Mouse (Mus musculus) brain, embryonic 14.5 days (tissue): ENCODE data around the gene Dlgap1. TPM values are rescaled to one million over a fixed set of nuclear protein-coding genes. Genes with fewer than 3 reads are reported as not detected.
A peak's percentile ranks its signal among the peaks of the same experiment; 100 is the strongest.

Source experiments
- DNase-seq: peaks from one replicate; pipeline ENCODE4 v3.0.0-alpha.2; 2011; ENCODE audit warnings: low read depth
- CTCF ChIP-seq: fragments of 200-500 bp; IDR thresholded peaks from 2 replicates; pipeline ENCODE4 v1.5.1; 2012; ENCODE audit warnings: inconsistent platforms, mild to moderate bottlenecking, moderate library complexity, borderline replicate concordance; ENCODE audit not compliant: insufficient read depth, insufficient read length; ENCODE audit errors: extremely low read depth
- POLR2A ChIP-seq: fragments of 200-500 bp; IDR thresholded peaks from 2 replicates; pipeline ENCODE4 v1.6.1; 2012; ENCODE audit warnings: mild to moderate bottlenecking, inconsistent platforms, borderline replicate concordance; ENCODE audit not compliant: poor library complexity, insufficient read depth, insufficient read length, severe bottlenecking; ENCODE audit errors: extremely low read depth
- polyA plus RNA-seq: library from polyadenylated mRNA; depleted of rRNA; stranded (reverse); fragments of >200 nt; gene quantifications from 2 replicates; pipeline ENCODE4 v1.2.3, GENCODE M21; 2012

The Dlgap1 gene
- polyA plus RNA-seq, 1 experiment = 25.4 TPM

GRCm38 (mm10) chr17:70753444-70754032 is 784.7 kb downstream of the Dlgap1 start:
- TF ChIP-seq CTCF (no peak), POLR2A (no peak)
- DNase-seq = no peak

- DNase-seq = no peak
- no peak for TF ChIP-seq POLR2A
- no peak for TF ChIP-seq CTCF
These were observed 785.2 kb downstream of the Dlgap1 start for GRCm38 (mm10) chr17:70754041-70754440.

- no peak for DNase-seq
- no peak for TF ChIP-seq CTCF
- no peak for TF ChIP-seq POLR2A
These were observed 785.8 kb downstream of the Dlgap1 start for GRCm38 (mm10) chr17:70754638-70755037.

- TF ChIP-seq POLR2A = no peak
- TF ChIP-seq CTCF = peak; percentile 95
- DNase-seq = peak; percentile 89
These were observed 786.3 kb downstream of the Dlgap1 start for GRCm38 (mm10) chr17:70755039-70755668.

- peak; percentile 64 for DNase-seq
- TF ChIP-seq POLR2A = no peak
- TF ChIP-seq CTCF = no peak
These were observed 786.9 kb downstream of the Dlgap1 start for GRCm38 (mm10) chr17:70755669-70756263.

GRCm38 (mm10) chr17:70762001-70762400 is 793.1 kb downstream of the Dlgap1 start:
- no peak for DNase-seq
- TF ChIP-seq POLR2A (no peak), CTCF (no peak)

- DNase-seq = no peak
These were observed 793.8 kb downstream of the Dlgap1 start for GRCm38 (mm10) chr17:70762634-70763033.

GRCm38 (mm10) chr17:70765337-70765736 is 796.5 kb downstream of the Dlgap1 start:
- no peak for DNase-seq
- TF ChIP-seq CTCF = no peak
- no peak for TF ChIP-seq POLR2A

More at GRCm38 (mm10) chr17:70762634-70763033, 793.8 kb downstream of the Dlgap1 start:
- no peak for TF ChIP-seq POLR2A
- TF ChIP-seq CTCF = no peak

DNA sequence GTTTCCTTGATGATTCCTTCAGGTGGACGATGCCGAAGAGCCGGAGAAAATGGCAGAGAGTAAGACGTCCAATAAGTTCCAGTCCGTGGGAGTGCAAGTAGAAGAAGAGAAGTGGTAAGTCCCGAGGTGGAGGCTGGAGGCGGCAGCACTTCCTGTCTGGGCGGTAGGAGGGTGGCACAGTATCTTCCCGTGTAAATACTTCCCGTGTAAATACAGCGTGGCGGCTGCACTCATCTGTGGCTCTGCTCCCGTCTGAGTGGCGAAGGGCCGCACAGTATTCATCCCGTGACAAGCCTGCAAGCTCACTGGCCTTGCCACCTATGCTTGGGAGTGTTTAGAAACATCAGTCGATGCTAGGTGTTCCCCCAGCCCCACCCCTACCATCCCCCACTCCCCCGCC is 797.1 kb downstream of the Dlgap1 start:
- no peak for TF ChIP-seq POLR2A
- no peak for TF ChIP-seq CTCF
- DNase-seq = no peak

DNA sequence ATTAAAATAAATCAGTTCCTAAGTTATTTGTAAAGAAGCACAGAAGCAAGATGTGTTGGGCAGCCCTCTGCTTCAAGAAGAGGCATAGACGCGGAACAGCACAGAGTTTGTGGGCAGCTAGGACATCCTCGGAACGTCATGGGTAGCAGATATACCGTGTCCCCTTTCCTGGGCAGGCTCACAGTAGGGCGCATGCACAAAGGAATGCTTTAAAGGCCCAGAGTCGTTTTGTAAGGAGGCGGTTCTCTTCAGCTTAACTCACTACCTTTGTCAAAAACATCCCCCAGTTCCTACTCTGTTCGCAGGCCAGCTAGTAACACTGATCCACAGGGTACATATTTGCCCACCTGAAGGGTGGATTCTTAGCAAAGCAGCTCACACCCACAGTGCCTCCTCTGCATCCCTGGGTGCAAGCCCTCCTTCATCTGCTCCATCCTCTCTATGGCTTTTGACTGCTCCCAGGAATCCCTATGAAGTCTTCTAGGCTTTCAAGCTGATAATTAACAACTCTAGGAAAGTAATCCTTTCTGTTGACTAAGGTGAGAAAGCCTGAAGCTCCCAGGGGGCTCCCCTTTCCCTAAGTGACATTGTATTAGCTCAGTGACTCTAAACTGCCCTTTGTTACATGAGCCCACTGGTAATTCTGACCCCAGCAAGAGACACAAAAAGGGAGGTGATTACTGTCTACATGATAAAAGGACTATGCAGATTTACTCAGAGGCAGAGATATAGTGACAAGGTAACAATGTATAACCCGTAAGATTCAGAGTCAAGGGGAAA is 803.4 kb downstream of the Dlgap1 start:
- no peak for DNase-seq
- no peak for TF ChIP-seq POLR2A
- no peak for TF ChIP-seq CTCF

DNA sequence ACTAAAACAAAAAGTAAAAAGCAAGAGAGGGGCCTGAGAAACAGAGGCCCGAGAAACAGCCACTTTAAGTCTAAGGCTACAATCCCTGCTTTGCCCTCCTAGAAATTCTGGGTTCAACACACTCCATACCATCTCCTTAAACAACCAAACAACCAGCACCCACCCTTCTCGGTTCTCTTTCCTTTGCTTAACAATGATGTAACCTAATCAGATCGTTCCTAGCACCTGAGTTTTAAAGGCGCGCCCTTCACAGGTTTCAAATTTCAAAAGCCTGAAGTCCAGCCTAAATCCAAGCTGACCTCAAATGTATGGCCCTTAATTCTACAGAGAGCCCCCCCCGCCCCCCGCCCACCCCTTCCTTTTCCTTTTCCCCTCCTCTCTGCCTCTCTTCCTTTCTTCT is 810.9 kb downstream of the Dlgap1 start:
- no peak for TF ChIP-seq POLR2A
- no peak for TF ChIP-seq CTCF
- no peak for DNase-seq

DNA sequence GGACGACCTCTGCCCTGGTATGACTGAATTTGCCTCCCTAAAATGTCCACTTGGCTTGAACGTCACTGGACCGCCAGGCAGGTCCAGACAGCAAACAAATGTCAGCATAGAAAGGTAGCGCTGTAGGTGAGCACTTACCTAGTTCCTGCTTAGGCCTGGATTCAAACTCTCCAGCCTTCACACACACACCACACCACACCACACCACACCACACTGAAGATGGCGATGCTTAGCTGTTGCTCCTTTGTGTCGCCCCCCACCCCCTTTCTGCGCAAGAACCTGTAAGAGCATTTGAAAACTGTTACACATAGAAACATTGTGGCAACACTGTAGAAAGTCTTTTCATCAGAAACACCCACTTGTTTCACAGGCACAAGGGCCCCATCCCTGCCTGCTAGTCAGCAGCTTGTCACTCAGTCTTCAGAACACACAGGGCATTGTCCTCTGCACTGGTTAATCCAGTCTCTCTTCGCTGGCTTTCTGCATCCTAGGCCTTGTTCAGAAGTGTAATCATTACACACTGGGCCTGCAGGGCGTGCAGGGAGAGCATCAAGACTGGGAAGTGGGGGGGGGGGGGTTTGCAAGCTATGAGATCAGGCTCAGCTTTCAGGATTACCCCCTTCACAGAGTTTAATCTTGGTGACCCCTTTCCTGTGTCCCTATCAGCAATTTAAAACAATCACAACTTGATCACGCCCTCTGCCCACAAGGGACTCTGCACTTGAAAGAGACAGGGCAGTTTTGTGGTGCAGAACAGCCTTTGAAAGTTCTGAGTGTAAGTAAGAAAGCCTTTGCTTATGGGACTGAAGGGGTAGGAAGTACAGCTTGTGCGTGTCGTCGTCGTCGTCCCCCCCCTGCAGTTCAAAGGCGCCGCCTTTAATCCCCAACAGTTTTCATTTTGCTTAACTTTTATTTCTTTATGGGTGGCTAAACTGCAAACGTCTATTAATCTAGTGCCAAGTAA is 812.1 kb downstream of the Dlgap1 start:
- TF ChIP-seq CTCF (no peak), POLR2A (no peak)
- DNase-seq = peak; percentile 78
